Mouse (Mus musculus) small intestine, adult 2 months (tissue): ENCODE measurements around the gene Glb1l. TPM values are rescaled to one million over a fixed set of nuclear protein-coding genes. Genes with fewer than 3 reads are reported as not detected.

Experiments used
- H3K27ac ChIP-seq: fragments of 200-500 bp; 2 replicates; pipeline ENCODE4 v1.5.1; 2012; ENCODE audit warnings: low read depth, low read length, control low read depth, inconsistent platforms; ENCODE audit not compliant: insufficient read depth
- H3K27me3 ChIP-seq: fragments of 200-500 bp; 2 replicates; pipeline ENCODE4 v1.6.1; 2012; ENCODE audit warnings: mild to moderate bottlenecking, moderate library complexity, low read length, inconsistent platforms; ENCODE audit not compliant: control insufficient read depth, insufficient read depth
- H3K36me3 ChIP-seq: fragments of 200-500 bp; 2 replicates; pipeline ENCODE4 v1.6.1; 2012; ENCODE audit warnings: mild to moderate bottlenecking, low read length, control low read depth, inconsistent platforms; ENCODE audit not compliant: control insufficient read depth, insufficient read depth
- H3K4me1 ChIP-seq: fragments of 200-500 bp; 2 replicates; pipeline ENCODE4 v1.6.1; 2012; ENCODE audit warnings: low read length, inconsistent platforms, mixed read lengths; ENCODE audit not compliant: control insufficient read depth, insufficient read depth, insufficient read length
- H3K4me3 ChIP-seq: fragments of 200-500 bp; 2 replicates; pipeline ENCODE4 v1.5.1; 2012; ENCODE audit warnings: low read depth, mild to moderate bottlenecking, control low read depth, inconsistent platforms, low read length, moderate library complexity
- CTCF ChIP-seq: fragments of 200-500 bp; IDR thresholded peaks from 2 replicates; pipeline ENCODE4 v1.5.1; 2012; ENCODE audit warnings: low read depth, mild to moderate bottlenecking, control low read depth, inconsistent platforms, low read length, moderate library complexity, mixed read lengths; ENCODE audit not compliant: insufficient replicate concordance, insufficient read length; ENCODE audit errors: extremely low read depth
- POLR2A ChIP-seq: fragments of 200-500 bp; IDR thresholded peaks from 2 replicates; pipeline ENCODE4 v1.6.1; 2012; ENCODE audit warnings: low read depth, mild to moderate bottlenecking, control low read depth, inconsistent platforms, low read length, moderate library complexity
- WGBS: fragments of 180-500 bp; shearing (Covaris S2); methylation state at CpG from one replicate; pipeline ENCODE4 v1.1.7; 2018; 5-methylcytosine and 5-hydroxymethylcytosine counted together
- polyA plus RNA-seq: library from polyadenylated mRNA; depleted of rRNA; stranded (reverse); fragments of >200 nt; gene quantifications from 2 replicates; pipeline ENCODE4 v1.2.3, GENCODE M21; 2012

Glb1l gene
- polyA plus RNA-seq, 1 experiment, result 1.1 TPM

- Histone ChIP-seq H3K36me3 (peaks cover 36% of the 10 kb centered on the region), H3K27me3 (no peaks in the 10 kb centered on the region), H3K4me3 (no peak overlapping the region), H3K4me1 (peaks cover 12% of the 10 kb centered on the region), H3K27ac (peak overlapping the region; percentile 35; the same call in 1 of the 2 replicates)
- no peak for TF ChIP-seq CTCF
- TF ChIP-seq POLR2A, result no peak
- 15% methylated on average over 7 of the region's 7 CpGs for WGBS
Observed at GRCm38 (mm10) chr1:75180741-75181140, 29.9 kb downstream of the Glb1l start.

GRCm38 (mm10) chr1:75180105-75180590 is 30.5 kb downstream of the Glb1l start, which contains the start of gene Abcb6:
Gene Abcb6, minus strand, starts transcription at chr1:75180392.
- Histone ChIP-seq H3K4me3 (peak within 1 kb of the TSS; percentile 82), H3K27me3 (no peaks in the 10 kb centered on the region), H3K36me3 (peaks cover 31% of the 10 kb centered on the region), H3K4me1 (peaks cover 12% of the 10 kb centered on the region), H3K27ac (peak within 1 kb of the TSS; percentile 35; the same call in 1 of the 2 replicates)
- WGBS, result under 1% methylated on average over 31 of the region's 31 CpGs
- no peak for TF ChIP-seq CTCF
- TF ChIP-seq POLR2A, result 0 out of 2 replicates have a peak, but pooled peaks have one; percentile 20

- no peaks in the 10 kb centered on the region for H3K27me3 ChIP-seq
- peak overlapping the region; percentile 82 for H3K4me3 ChIP-seq
- peaks cover 27% of the 10 kb centered on the region for H3K36me3 ChIP-seq
- peaks cover 12% of the 10 kb centered on the region for H3K4me1 ChIP-seq
- TF ChIP-seq CTCF (no peak), POLR2A (no peak)
- H3K27ac ChIP-seq, result no peak overlapping the region
- 2% methylated on average over 23 of the region's 23 CpGs for WGBS
Observed at GRCm38 (mm10) chr1:75179334-75180104, 31.1 kb downstream of the Glb1l start.

GRCm38 (mm10) chr1:75168472-75169464 is 41.8 kb downstream of the Glb1l start, which contains the start of gene Zfand2b:
Gene Zfand2b, plus strand, starts transcription at chr1:75168646.
- H3K4me3 ChIP-seq, result peak within 1 kb of the TSS; percentile 75
- H3K36me3 ChIP-seq, result peaks cover 34% of the 10 kb centered on the region
- 3% methylated on average over 59 of the region's 59 CpGs for WGBS
- TF ChIP-seq POLR2A, result peak; percentile 85
- no peak for TF ChIP-seq CTCF
- H3K27me3 ChIP-seq, result no peaks in the 10 kb centered on the region
- H3K27ac ChIP-seq, result peak within 1 kb of the TSS; percentile 47
- H3K4me1 ChIP-seq, result peaks cover 5% of the 10 kb centered on the region

- TF ChIP-seq POLR2A (no peak), CTCF (no peak)
- Histone ChIP-seq H3K36me3 (peaks cover 27% of the 10 kb centered on the region), H3K27me3 (no peaks in the 10 kb centered on the region), H3K4me1 (peaks cover 5% of the 10 kb centered on the region), H3K27ac (peak overlapping the region; percentile 47), H3K4me3 (peak overlapping the region; percentile 75)
- WGBS, result 3% methylated on average over 7 of the region's 7 CpGs
Observed at GRCm38 (mm10) chr1:75168093-75168471, 42.5 kb downstream of the Glb1l start.

- no peak for TF ChIP-seq CTCF
- no peak for TF ChIP-seq POLR2A
- Histone ChIP-seq H3K4me1 (no peaks in the 10 kb centered on the region), H3K27me3 (no peaks in the 10 kb centered on the region), H3K36me3 (no peaks in the 10 kb centered on the region), H3K4me3 (no peak overlapping the region), H3K27ac (no peak overlapping the region)
- WGBS, result 90% methylated on average over 4 of the region's 4 CpGs
Observed at GRCm38 (mm10) chr1:75160256-75160617, 50.4 kb downstream of the Glb1l start.
